Mouse (Mus musculus): ENCODE results near the gene Trir. TPM values are rescaled to one million over a fixed set of nuclear protein-coding genes. Genes with fewer than 3 reads are reported as not detected.

Trir gene
- polyA plus RNA-seq (2021; fragmentation: Nextera tagmentation): 31.7 and 158 TPM in 2 replicates
- long read RNA-seq, experiment 1, transcript Trir-201 (3 exons, 902 nt): major isoform, 12 of 20 reads
- long read RNA-seq, experiment 1, partial matches to known transcripts: 1 of 20 reads
- long read RNA-seq, experiment 1, other reads (novel, unspliced or antisense): 7 of 20 reads
- long read RNA-seq, experiment 2, transcript Trir-201 (3 exons, 902 nt): major isoform, 20 of 28 reads
- long read RNA-seq, experiment 2, partial matches to known transcripts: 3 of 28 reads
- long read RNA-seq, experiment 2, other reads (novel, unspliced or antisense): 5 of 28 reads

GRCm38 (mm10) chr8:85026670-85027515, at the start of gene Trir:
Trir (plus strand) TSS chr8:85026823.

DNA sequence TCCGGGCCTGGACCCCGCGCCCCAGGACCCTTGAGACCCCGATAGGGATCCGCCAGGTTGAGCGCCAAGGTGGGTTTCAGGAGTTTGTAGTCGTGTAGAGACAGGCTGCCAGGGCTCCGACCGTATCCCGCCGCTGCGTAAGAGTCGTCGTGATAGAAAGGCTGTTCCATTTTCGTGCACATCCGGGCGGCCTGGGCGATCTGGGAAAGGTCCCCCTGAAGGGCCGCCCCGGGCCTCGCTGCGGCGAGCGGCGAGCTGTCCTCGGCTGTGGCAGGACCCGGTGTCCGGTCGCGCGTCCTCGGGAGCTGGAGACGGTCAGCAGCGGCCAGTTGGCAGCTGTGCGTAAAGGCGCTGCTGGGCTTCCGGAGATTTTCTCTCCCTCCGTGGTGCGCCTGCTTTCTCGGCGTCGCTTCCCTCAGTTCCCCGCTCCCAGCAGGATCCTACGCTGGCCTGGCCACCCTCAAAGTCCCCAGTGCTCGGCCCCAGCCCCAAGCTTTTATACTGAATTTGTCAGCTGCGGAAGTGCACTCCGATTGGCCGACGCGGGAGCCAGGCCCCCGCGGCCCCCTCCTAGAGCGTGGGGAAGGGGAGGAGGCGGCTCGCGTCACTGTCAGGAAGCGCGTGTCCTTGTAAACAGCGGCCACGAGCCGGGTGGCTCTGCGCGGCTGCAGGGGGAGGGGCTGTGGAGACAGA, 48.2 kb upstream of the Trir start, which contains the start of gene Junb:
TSS of gene Junb (minus strand) at position 471 of the 693 bp plus-strand sequence.

GRCm38 (mm10) chr8:84990349-84990748, 36.3 kb upstream of the Trir start, which contains the start of gene Hook2:
Hook2 (plus strand) TSS chr8:84990603.

DNA sequence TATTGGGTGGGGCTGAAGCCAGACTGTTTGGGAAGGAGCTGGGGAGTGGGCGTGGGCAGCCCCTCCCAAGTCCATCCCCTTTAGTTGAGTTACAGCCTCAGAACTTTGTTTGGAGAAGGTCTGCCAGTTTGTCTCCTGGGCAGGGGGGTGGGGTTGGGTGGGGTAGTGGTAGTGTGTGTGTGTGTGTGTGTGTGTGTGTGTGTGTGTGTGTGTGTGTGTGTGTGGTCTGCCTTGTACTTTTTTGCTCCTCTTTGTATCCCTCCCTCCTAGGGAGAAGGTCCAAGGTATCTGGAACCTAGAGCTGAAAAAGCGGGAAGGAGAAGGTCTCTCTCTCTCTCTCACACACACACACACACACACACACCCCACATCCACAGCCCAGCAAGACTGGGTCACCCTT, 12.2 kb upstream of the Trir start, which contains the start of gene Best2:
TSS of gene Best2 (minus strand) at position 101 of the 400 bp plus-strand sequence.

DNA sequence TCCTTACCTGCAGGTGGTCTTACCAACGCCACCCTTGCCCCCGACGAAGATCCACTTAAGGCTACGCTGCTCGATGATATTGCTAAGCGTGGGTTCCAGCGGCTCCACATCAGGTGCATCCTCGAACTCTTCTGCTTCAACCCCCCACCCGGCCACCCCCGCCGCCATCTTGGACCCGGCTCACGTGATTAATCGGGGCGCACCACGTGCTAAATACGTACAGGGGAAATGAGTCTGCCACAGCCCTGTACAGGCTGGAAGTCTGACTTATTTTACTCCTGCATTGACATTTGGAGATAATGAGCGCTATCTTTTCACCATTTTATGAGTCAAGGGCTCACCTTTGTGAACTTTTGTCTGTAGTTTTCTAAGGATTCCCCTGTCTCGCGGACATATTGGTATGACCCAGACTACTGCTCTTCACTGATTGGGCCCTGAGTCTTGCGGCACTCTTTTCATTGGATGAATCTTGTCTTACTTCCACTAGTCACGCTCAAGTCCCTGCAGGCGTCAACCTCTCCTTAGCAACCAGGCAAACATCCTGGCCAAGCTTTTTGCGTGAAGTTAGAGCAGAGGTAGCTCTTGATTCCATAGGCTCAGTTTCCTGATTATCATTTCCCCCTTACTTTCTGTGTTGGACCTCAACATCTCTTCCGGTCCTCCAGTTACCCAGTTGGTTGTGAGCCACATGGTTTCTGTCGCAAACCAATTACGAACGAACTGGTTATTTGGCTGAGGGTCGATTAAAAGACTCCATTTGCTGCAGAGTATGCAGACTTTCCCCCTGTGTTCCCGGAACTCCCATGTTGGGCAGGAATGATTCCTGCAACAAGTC, 1.3 kb upstream of the Trir start, which contains the start of gene Asna1:
TSS of gene Asna1 (minus strand) at position 184 of the 835 bp plus-strand sequence.

GRCm38 (mm10) chr8:85036718-85037365, 10.2 kb downstream of the Trir start, which contains the start of gene Tnpo2:
Tnpo2 (plus strand) TSS chr8:85036915.

GRCm38 (mm10) chr8:85059879-85060616, 33.4 kb downstream of the Trir start, which contains the start of gene Fbxw9:
Fbxw9 (plus strand) TSS chr8:85060055.

DNA sequence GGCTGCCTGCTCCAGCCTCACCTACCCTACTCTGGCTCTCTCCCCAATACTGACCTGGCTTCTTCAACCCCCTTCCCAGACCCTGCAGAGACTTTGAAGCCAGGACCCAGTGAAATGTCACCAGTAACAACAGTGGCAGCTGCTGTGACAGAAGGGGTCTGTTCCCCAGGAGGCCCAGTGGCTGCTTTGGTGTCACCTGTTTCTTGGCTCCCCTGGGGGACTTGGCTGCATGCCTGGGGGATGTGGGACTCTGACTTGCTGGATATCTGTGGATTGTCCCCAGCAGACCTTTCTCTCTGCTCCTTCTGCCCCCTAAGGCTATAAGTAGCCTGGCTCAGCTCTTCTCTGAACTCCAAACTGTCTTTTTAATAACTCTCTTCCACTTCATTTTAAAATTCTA, 41.4 kb downstream of the Trir start, which contains the start of gene Gm5741:
TSS of gene Gm5741 (minus strand) at position 1 of the 400 bp plus-strand sequence.

DNA sequence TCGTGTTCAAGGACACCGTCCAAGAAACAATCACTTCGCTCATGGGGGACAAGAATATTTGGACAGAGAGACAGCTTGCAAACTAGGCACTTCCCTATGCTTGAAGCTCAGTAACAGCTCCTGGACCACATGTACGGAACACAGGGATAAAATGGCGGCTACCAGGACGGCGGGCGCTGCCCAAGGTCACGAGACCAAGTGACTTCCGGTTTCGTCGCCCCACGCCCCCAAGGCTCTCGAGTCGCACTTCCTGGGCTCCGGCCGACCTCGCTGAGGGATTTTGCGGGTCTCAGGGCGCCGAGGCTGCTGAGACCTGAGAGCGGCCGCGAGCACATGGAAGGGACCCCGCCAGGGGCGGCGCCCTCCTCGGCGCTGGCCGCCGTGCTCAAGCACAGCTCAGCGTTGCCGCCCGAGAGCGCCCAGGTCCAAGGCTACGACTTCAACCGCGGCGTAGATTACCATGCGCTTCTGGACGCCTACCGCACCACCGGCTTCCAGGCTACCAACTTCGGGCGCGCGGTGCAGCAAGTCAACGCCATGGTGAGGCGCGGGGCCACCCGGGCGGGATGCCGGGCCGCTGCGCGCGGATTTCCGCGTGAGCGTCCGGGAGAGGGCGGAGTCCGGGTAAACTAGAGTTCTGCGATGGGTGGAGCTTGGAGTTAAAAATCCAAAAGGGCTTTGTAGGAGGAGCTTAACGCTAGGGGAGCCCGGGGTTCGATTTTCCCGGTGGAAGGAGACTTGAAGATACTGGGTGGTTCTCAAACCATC, 45.1 kb downstream of the Trir start, which contains the start of gene Dhps:
TSS of gene Dhps (plus strand) at position 244 of the 768 bp plus-strand sequence.

Other genes with a start within 250 kb of the Trir start
- 137 and 163 TPM in 2 replicates for gene Nfix, start 226.5 kb upstream of the Trir start, polyA plus RNA-seq (2021; fragmentation: Nextera tagmentation)
- 19.8 and 22.2 TPM in 2 replicates for gene Dand5, start 204.0 kb upstream of the Trir start, polyA plus RNA-seq (2021; fragmentation: Nextera tagmentation)
- gene Gadd45gip1, start 195.3 kb upstream of the Trir start, polyA plus RNA-seq (2021; fragmentation: Nextera tagmentation): 46.3 and 55.1 TPM in 2 replicates
- 149 and 190 TPM in 2 replicates for gene Rad23a, start 186.2 kb upstream of the Trir start, polyA plus RNA-seq (2021; fragmentation: Nextera tagmentation)
- 138 and 151 TPM in 2 replicates for gene Calr, start 179.9 kb upstream of the Trir start, polyA plus RNA-seq (2021; fragmentation: Nextera tagmentation)
- gene Farsa, start 169.8 kb upstream of the Trir start, polyA plus RNA-seq (2021; fragmentation: Nextera tagmentation): 20.6 and 22.2 TPM in 2 replicates
- 7.5 and 8.4 TPM in 2 replicates for gene Syce2, start 154.7 kb upstream of the Trir start, polyA plus RNA-seq (2021; fragmentation: Nextera tagmentation)
- 19.7 and 26.0 TPM in 2 replicates for gene Gcdh, start 132.9 kb upstream of the Trir start, polyA plus RNA-seq (2021; fragmentation: Nextera tagmentation)
- gene Klf1, start 124.9 kb upstream of the Trir start, polyA plus RNA-seq (2021; fragmentation: Nextera tagmentation): 0.12 and 0.31 TPM in 2 replicates
- 4.7 and 4.8 TPM in 2 replicates for gene Dnase2a, start 118.3 kb upstream of the Trir start, polyA plus RNA-seq (2021; fragmentation: Nextera tagmentation)
- 9.3 and 21.9 TPM in 2 replicates for gene Mast1, start 89.5 kb upstream of the Trir start, polyA plus RNA-seq (2021; fragmentation: Nextera tagmentation)
- 0.22 and 0.26 TPM in 2 replicates for gene Rtbdn, start 79.8 kb upstream of the Trir start, polyA plus RNA-seq (2021; fragmentation: Nextera tagmentation)
- gene Gm49661, start 57.4 kb upstream of the Trir start, polyA plus RNA-seq (2021; fragmentation: Nextera tagmentation): not detected in 2 replicates
- 606 and 755 TPM in 2 replicates for gene Prdx2, start 57.2 kb upstream of the Trir start, polyA plus RNA-seq (2021; fragmentation: Nextera tagmentation)
- 49.5 and 54.5 TPM in 2 replicates for gene Rnaseh2a, start 57.1 kb upstream of the Trir start, polyA plus RNA-seq (2021; fragmentation: Nextera tagmentation)
- 127 and 330 TPM in 2 replicates for gene Junb, start 48.1 kb upstream of the Trir start, polyA plus RNA-seq (2021; fragmentation: Nextera tagmentation)
- gene Hook2, start 36.2 kb upstream of the Trir start, polyA plus RNA-seq (2021; fragmentation: Nextera tagmentation): 4.2 and 6.7 TPM in 2 replicates
- gene Best2, start 12.3 kb upstream of the Trir start, polyA plus RNA-seq (2021; fragmentation: Nextera tagmentation): not detected in 2 replicates
- 30.3 and 93.5 TPM in 2 replicates for gene Asna1, start 1.5 kb upstream of the Trir start, polyA plus RNA-seq (2021; fragmentation: Nextera tagmentation)
- gene Tnpo2, start 10.1 kb downstream of the Trir start, polyA plus RNA-seq (2021; fragmentation: Nextera tagmentation): 25.2 and 34.4 TPM in 2 replicates
- gene Fbxw9, start 33.2 kb downstream of the Trir start, polyA plus RNA-seq (2021; fragmentation: Nextera tagmentation): 12.5 and 21.0 TPM in 2 replicates
- gene Gm5741, start 41.2 kb downstream of the Trir start, polyA plus RNA-seq (2021; fragmentation: Nextera tagmentation): not detected in 2 replicates
- gene Dhps, start 44.9 kb downstream of the Trir start, polyA plus RNA-seq (2021; fragmentation: Nextera tagmentation): 72.9 and 74.5 TPM in 2 replicates
- 114 and 122 TPM in 2 replicates for gene Wdr83os, start 53.9 kb downstream of the Trir start, polyA plus RNA-seq (2021; fragmentation: Nextera tagmentation)
- 30.0 and 38.6 TPM in 2 replicates for gene Wdr83, start 54.5 kb downstream of the Trir start, polyA plus RNA-seq (2021; fragmentation: Nextera tagmentation)
- gene Man2b1, start 56.4 kb downstream of the Trir start, polyA plus RNA-seq (2021; fragmentation: Nextera tagmentation): 13.9 and 19.1 TPM in 2 replicates
- gene Zfp791, start 96.3 kb downstream of the Trir start, polyA plus RNA-seq (2021; fragmentation: Nextera tagmentation): 1.3 and 1.7 TPM in 2 replicates
- not detected in 2 replicates for gene Cks1brt, start 125.1 kb downstream of the Trir start, polyA plus RNA-seq (2021; fragmentation: Nextera tagmentation)
- gene Olfr371, start 199.2 kb downstream of the Trir start, polyA plus RNA-seq (2021; fragmentation: Nextera tagmentation): not detected in 2 replicates